Mouse (Mus musculus): ENCODE data around the gene S100a3.

GRCm38 (mm10) chr3:90589390-90589789, 29.0 kb downstream of the S100a3 start:
- TF ChIP-seq CTCF (IDR thresholded peaks at IDR 0.05; ENCODE audit: low read depth, low read length) (no peak), EP300 (IDR thresholded peaks at IDR 0.05; ENCODE audit: insufficient read depth, low read depth, low read length) (no peak), POLR2A (IDR thresholded peaks at IDR 0.05; ENCODE audit: insufficient read depth, low read length) (no peak)

Data from ES-Bruce4 (cell line).